In the genomic region with DNA sequence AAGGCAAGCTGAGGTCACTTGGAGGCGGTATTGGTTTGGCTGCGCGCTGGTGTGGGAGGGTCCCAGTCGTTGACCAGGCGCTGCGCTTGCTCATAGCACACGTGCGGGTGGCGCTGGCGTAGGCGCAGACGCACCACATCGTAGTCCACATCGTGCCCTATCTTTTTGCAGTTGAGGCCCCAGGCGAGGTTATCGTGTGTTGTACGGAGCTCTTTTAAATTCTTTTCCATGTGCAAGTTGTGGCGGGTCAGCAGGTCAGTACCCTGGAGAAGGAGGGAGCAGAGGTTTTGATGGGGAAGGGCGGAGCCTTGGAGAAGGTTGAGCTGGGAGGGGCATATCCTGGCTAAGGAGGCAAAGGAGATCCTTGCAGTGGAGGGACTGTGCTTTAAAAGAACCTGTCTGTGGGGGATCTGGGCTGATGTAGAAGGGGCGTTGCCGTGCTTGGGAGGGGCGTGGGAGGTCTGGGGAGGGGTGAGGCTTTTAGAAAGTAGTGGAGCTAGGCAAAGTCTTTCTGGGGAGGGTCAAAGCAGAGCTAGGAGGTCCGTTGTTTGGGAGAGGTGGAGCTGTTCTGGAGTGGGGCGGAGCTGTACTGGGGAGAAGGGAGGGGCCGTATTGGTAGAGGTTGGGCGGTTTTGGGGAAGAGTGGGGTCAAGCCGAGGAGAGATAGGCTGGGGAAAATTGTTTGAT, we compare ENCODE assay signal across 9 mouse cellular contexts. TPM values are rescaled to one million over a fixed set of nuclear protein-coding genes. Genes with fewer than 3 reads are reported as not detected.
DNase-seq lines count a peak whose midpoint lies in the region; ATAC-seq lines count a peak whose summit lies in the region.
"Had no signal": no experiment of that assay in that cellular context is flagged by ENCODE, and none has a peak within 500 bp of the region (broad histone marks: within the 10 kb centered on the region; RNA-seq: fewer than 3 reads in every experiment).

No protein-coding gene starts in this region.

- H3K27me3 ChIP-seq in forebrain, embryonic 12.5 days = 0 out of 2 replicates have a peak, but pooled peaks cover 4% of the 10 kb centered on the region
- no peaks in the 10 kb centered on the region for H3K27me3 ChIP-seq in midbrain, embryonic 15.5 days (replicated peaks)

- peak; percentile 64 for ATAC-seq in forebrain, embryonic 12.5 days (ENCODE audit: low FRiP score)
- ATAC-seq in midbrain, embryonic 15.5 days (replicated peaks) = peak; percentile 94

- H3K4me1 ChIP-seq in forebrain, embryonic 12.5 days = peaks cover 12% of the 10 kb centered on the region
- H3K4me1 ChIP-seq in midbrain, embryonic 15.5 days = peaks cover 21% of the 10 kb centered on the region

- no peak overlapping the region for H3K27ac ChIP-seq in forebrain, embryonic 12.5 days
- H3K27ac ChIP-seq in midbrain, embryonic 15.5 days = peak overlapping the region; percentile 64; the same call in 1 of the 2 replicates

- H3K4me3 ChIP-seq in forebrain, embryonic 12.5 days (replicated peaks) = peak overlapping the region; percentile 33
- peak overlapping the region; percentile 43 for H3K4me3 ChIP-seq in midbrain, embryonic 15.5 days

- peak overlapping the region; percentile 29; the same call in 1 of the 2 replicates for H3K9ac ChIP-seq in forebrain, embryonic 12.5 days
- peak overlapping the region; percentile 44 for H3K9ac ChIP-seq in midbrain, embryonic 15.5 days

- H3K36me3 ChIP-seq in forebrain, embryonic 12.5 days (replicated peaks) = no peaks in the 10 kb centered on the region
- H3K36me3 ChIP-seq in midbrain, embryonic 15.5 days (replicated peaks) = no peaks in the 10 kb centered on the region

- 2% methylated on average over 27 of the region's 27 CpGs for WGBS in forebrain, embryonic 12.5 days
- 3% methylated on average over 27 of the region's 27 CpGs for WGBS in midbrain, embryonic 15.5 days

- peak overlapping the region; percentile 63 for H3K4me2 ChIP-seq in forebrain, embryonic 12.5 days
- peak overlapping the region; percentile 58 for H3K4me2 ChIP-seq in midbrain, embryonic 15.5 days

- no peaks in the 10 kb centered on the region for H3K9me3 ChIP-seq in forebrain, embryonic 12.5 days
- H3K9me3 ChIP-seq in midbrain, embryonic 15.5 days = no peaks in the 10 kb centered on the region

- peak; percentile 14 for DNase-seq in kidney, postnatal 10 days
- no peak for DNase-seq in kidney, postnatal 14 days
- peak; percentile 23 for DNase-seq in cerebellum, adult 9-10 months
- DNase-seq in kidney, postnatal 4 days = peak; percentile 24 to 26
- DNase-seq in thymus, postnatal 0 days (ENCODE audit: low spot score) = no peak
- DNase-seq in spleen, adult 18-20 months = no peak

RNA-seq across cellular contexts. Expression of a gene that starts 5.7 kb away (rescaled TPM):
- 0.13 and 0.44 TPM in 2 replicates for polyA plus RNA-seq in forebrain, embryonic 12.5 days (2016; fragmentation: Nextera tagmentation; extraction: Ambion mirVana)
- 0.29 and 0.50 TPM in 2 replicates for polyA plus RNA-seq in midbrain, embryonic 15.5 days (2015; fragmentation: Nextera tagmentation; extraction: Ambion mirVana)
- polyA plus RNA-seq in thymus, postnatal 0 days (2015; fragmentation: Nextera tagmentation; extraction: Ambion mirVana) = not detected in 2 replicates
- polyA plus RNA-seq: large intestine, adult 2 months had no signal

RNA-seq across cellular contexts. Expression of a gene that starts 29.1 kb away (rescaled TPM):
- not detected in 2 replicates for polyA plus RNA-seq in forebrain, embryonic 12.5 days (2016; fragmentation: Nextera tagmentation; extraction: Ambion mirVana)
- not detected in 2 replicates for polyA plus RNA-seq in midbrain, embryonic 15.5 days (2015; fragmentation: Nextera tagmentation; extraction: Ambion mirVana)
- 0.14 and 0.20 TPM in 2 replicates for polyA plus RNA-seq in thymus, postnatal 0 days (2015; fragmentation: Nextera tagmentation; extraction: Ambion mirVana)

RNA-seq across cellular contexts. Expression of a gene that starts 33.1 kb away (rescaled TPM):
- polyA plus RNA-seq in forebrain, embryonic 12.5 days (2016; fragmentation: Nextera tagmentation; extraction: Ambion mirVana) = 1.7 and 1.8 TPM in 2 replicates
- 16.5 and 17.4 TPM in 2 replicates for polyA plus RNA-seq in midbrain, embryonic 15.5 days (2015; fragmentation: Nextera tagmentation; extraction: Ambion mirVana)
- 0.09 and 0.14 TPM in 2 replicates for polyA plus RNA-seq in thymus, postnatal 0 days (2015; fragmentation: Nextera tagmentation; extraction: Ambion mirVana)

Comparison
In these comparisons a context has a peak if more than half of its experiments do, and no peak if none do; other contexts are left out.
1. DNase-seq: peak in kidney, postnatal 10 days (single experiment), cerebellum, adult 9-10 months (single experiment) and kidney, postnatal 4 days (2 of 2); none in kidney, postnatal 14 days (single experiment), thymus, postnatal 0 days (single experiment) and spleen, adult 18-20 months (0 of 2).